Mouse (Mus musculus) midbrain, embryonic 11.5 days (tissue): ENCODE results near the gene Tmsb15l. TPM values are rescaled to one million over a fixed set of nuclear protein-coding genes. Genes with fewer than 3 reads are reported as not detected.
"Not testable (repeated sequence)": the region's sequence is repeated elsewhere in the genome, so short reads cannot be mapped to it uniquely, and the experiment has no call there.

Source experiments
- ATAC-seq: fragments of 200-750 bp; cut with Nextera tagmentation; 2 replicates; pipeline ENCODE4 v1.8.0; 2017; ENCODE audit warnings: moderate TSS enrichment, moderate library complexity; ENCODE audit not compliant: low FRiP score
- DNase-seq: peaks from one replicate; pipeline ENCODE4 v3.0.0; 2015; ENCODE audit warnings: low spot score; ENCODE audit errors: missing footprints
- H3K27ac ChIP-seq: fragments of 300-500 bp; sonication (generic); 2 replicates; pipeline ENCODE4 v1.5.1; 2014; ENCODE audit warnings: low read depth, low read length
- H3K27me3 ChIP-seq: fragments of 300-500 bp; sonication (generic); 2 replicates; pipeline ENCODE4 v1.6.1; 2014; ENCODE audit warnings: mild to moderate bottlenecking, low read length, moderate library complexity, mixed read lengths; ENCODE audit not compliant: control insufficient read depth, insufficient read depth
- H3K36me3 ChIP-seq: fragments of 300-500 bp; sonication (generic); 2 replicates; pipeline ENCODE4 v1.6.1; 2014; ENCODE audit warnings: mild to moderate bottlenecking, low read length, moderate library complexity, mixed read lengths; ENCODE audit not compliant: control insufficient read depth, insufficient read depth
- H3K4me1 ChIP-seq: fragments of 300-500 bp; sonication (generic); 2 replicates; pipeline ENCODE4 v1.6.1; 2014; ENCODE audit warnings: low read length; ENCODE audit not compliant: control insufficient read depth, insufficient read depth
- H3K4me2 ChIP-seq: fragments of 300-500 bp; sonication (generic); 2 replicates; pipeline ENCODE4 v1.6.1; 2014; ENCODE audit warnings: mild to moderate bottlenecking, moderate library complexity
- H3K4me3 ChIP-seq: fragments of 300-500 bp; sonication (generic); 2 replicates; pipeline ENCODE4 v1.5.1; 2014; ENCODE audit warnings: low read depth, low read length
- H3K9ac ChIP-seq: fragments of 300-500 bp; sonication (generic); 2 replicates; pipeline ENCODE4 v1.6.1; 2014; ENCODE audit warnings: low read length
- H3K9me3 ChIP-seq: fragments of 300-500 bp; sonication (generic); 2 replicates; pipeline ENCODE4 v1.6.1; 2016; ENCODE audit warnings: low read length; ENCODE audit not compliant: control insufficient read depth
- WGBS: fragments of 180-500 bp; shearing (Covaris S2); extraction: QIAGEN DNeasy Blood & Tissue Kit; methylation state at CpG from one replicate; pipeline ENCODE4 v1.1.7; 2014; 5-methylcytosine and 5-hydroxymethylcytosine counted together
- polyA plus RNA-seq: library from polyadenylated mRNA; unstranded; fragments of >200 nt; fragmentation: Nextera tagmentation; extraction: Ambion mirVana; gene quantifications from 2 replicates; pipeline ENCODE4 v1.2.1, GENCODE M21; 2014

The Tmsb15l gene
- polyA plus RNA-seq, 1 experiment from 2014 or later = 7.7 TPM

DNA sequence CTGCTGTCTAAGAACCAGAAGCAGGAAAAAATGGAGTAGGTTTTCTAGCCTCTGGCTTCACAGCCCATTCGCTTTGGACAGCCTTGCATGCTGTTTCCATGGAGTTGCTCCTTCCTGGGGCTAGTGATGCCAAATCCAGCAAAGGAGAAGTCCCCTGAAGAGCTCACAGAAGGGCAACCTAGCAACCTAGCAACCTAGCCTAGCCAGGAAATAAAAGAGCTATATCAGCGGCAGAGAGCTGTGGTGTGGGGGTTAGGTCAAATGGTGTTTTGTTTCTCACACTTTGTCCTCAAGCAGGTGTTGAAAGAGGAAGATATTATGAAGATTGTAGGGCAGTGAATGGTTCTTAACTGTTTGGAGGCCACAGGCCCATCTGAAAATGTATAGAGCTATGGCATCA is 14.6 kb upstream of the Tmsb15l start:
- H3K36me3 ChIP-seq = no peaks in the 10 kb centered on the region
- no peak overlapping the region for H3K4me3 ChIP-seq
- H3K9ac ChIP-seq = no peak overlapping the region
- H3K4me2 ChIP-seq = no peak overlapping the region
- H3K4me1 ChIP-seq = peaks cover 3% of the 10 kb centered on the region
- H3K27me3 ChIP-seq = no peaks in the 10 kb centered on the region
- no peak for ATAC-seq
- 44% methylated on average over 2 of the region's 2 CpGs for WGBS
- no peak overlapping the region for H3K27ac ChIP-seq
- no peaks in the 10 kb centered on the region for H3K9me3 ChIP-seq
- DNase-seq = no peak

DNA sequence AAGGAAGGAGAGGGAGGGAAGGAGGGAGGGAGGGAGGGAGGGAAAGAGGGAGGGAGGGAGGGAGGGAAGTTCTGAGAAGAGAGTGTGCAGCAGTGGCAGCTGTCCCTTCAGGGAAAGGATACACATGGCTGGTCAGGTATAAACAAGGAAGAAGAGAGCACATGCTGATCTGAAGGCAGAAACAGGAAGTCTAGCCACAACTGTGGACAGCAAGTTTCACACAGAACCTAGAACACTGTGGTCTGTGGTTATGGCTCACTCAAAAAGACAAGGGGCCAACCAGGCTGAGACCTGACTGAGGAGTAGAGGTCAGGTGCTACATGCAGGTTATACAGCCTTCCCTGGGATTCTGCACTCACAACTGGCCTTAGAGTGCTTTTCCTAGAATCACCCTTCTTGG is 9.4 kb upstream of the Tmsb15l start:
- DNase-seq = no peak
- Histone ChIP-seq H3K9ac (no peak overlapping the region), H3K4me1 (no peaks in the 10 kb centered on the region), H3K4me3 (no peak overlapping the region), H3K4me2 (no peak overlapping the region), H3K9me3 (no peaks in the 10 kb centered on the region), H3K27ac (no peak overlapping the region), H3K36me3 (no peaks in the 10 kb centered on the region), H3K27me3 (no peaks in the 10 kb centered on the region)
- ATAC-seq = no peak

DNA sequence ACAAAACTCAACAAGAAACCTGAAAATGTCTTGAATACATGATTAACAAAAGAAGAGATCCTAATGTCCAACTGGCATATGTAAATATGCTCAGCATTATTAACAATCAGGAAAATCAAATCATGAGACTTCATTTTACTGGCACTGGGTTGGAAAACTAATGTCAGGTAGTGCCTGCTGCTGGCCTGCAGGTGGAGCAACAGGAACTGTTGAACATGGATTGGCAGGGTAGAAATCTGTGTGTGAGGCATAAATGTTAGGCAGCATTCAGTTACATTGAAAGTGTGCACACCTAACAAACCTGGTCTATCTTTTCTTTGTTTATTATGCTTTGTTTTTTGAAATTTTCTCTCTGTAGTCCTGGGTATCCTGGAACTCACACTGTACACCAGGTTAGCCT is 1.9 kb upstream of the Tmsb15l start:
- Histone ChIP-seq H3K9ac (no peak overlapping the region), H3K4me2 (no peak overlapping the region), H3K27me3 (no peaks in the 10 kb centered on the region), H3K27ac (no peak overlapping the region), H3K36me3 (no peaks in the 10 kb centered on the region), H3K9me3 (no peaks in the 10 kb centered on the region), H3K4me1 (no peaks in the 10 kb centered on the region), H3K4me3 (no peak overlapping the region)
- no peak for DNase-seq
- no peak for ATAC-seq

DNA sequence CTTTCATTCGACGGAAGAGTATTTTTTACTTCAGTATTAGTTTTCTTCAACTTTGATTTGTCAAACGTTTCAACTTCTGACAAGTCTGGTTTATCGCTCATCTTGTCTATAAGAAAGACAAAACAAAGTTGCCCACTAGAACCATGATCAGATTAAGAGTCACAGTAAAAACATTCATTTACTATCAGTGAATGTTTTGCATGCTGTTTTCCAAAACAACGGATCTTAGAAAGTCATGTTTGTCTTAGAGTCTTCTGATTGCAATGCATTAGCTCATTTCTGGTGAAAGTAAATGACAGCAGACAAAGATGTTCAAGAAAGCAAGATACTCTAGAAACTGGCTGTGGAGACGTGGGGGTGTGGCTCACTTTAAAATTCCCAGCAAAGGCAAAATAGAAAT is 1.3 kb downstream of the Tmsb15l start, which contains the start of gene Tmsb15b2:
Gene Tmsb15b2 (minus strand): TSS at position 101 of the 400 bp plus-strand sequence.
- Histone ChIP-seq H3K4me3 (peak within 1 kb of the TSS; percentile 31), H3K9ac (peak within 1 kb of the TSS; percentile 48; the same call in 1 of the 2 replicates), H3K4me2 (peak within 1 kb of the TSS; percentile 48)
- not testable (repeated sequence) for H3K36me3 ChIP-seq, H3K9me3 ChIP-seq, ATAC-seq, H3K4me1 ChIP-seq, H3K27ac ChIP-seq, DNase-seq, H3K27me3 ChIP-seq
- 83% methylated on average over 6 of the region's 6 CpGs for WGBS

DNA sequence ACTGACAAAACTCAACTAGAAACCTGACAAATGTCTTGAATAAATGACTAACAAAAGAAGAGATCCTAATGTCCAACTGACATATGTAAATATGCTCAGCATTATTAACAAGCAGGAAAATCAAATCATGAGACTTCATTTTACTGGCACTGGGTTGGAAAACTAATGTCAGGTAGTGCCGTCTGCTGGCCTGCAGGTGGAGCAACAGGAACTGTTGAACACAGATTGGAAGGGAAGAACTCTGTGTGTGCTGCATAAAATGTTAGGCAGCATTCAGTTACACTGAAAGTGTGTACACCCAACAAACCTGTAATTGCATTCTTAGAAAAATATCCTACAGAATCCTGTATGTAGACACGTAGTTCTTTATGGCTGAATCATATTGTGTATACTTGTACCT is 17.0 kb downstream of the Tmsb15l start:
- Histone ChIP-seq H3K4me1 (no peaks in the 10 kb centered on the region), H3K9ac (no peak overlapping the region), H3K4me2 (no peak overlapping the region), H3K36me3 (no peaks in the 10 kb centered on the region), H3K27me3 (no peaks in the 10 kb centered on the region), H3K27ac (no peak overlapping the region), H3K4me3 (no peak overlapping the region), H3K9me3 (no peaks in the 10 kb centered on the region)
- DNase-seq (no peak), ATAC-seq (no peak)
- WGBS = 25% methylated on average over 2 of the region's 2 CpGs

DNA sequence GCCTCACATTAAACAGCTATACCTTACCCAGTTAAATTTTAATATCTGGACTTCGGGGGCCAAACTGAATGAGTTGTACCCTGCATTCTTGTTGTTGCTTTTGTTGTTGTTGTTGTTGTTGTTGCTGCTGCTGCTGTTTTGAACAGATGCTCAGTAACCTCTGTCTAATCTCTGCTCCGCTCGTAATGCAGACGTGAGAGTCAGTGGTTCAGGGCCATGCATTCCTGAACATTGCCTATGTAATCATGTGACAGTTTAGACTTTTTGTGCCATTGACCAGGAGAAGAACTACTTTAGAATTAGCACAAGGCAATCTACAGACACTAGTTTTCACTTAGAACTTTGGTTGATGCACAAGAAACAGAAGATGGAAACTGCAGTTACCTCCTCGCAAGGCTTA is 18.4 kb downstream of the Tmsb15l start:
- H3K9ac ChIP-seq, H3K36me3 ChIP-seq, H3K4me1 ChIP-seq, H3K9me3 ChIP-seq, H3K27ac ChIP-seq, H3K4me3 ChIP-seq, DNase-seq, H3K27me3 ChIP-seq: not testable (repeated sequence)
- peak overlapping the region; percentile 36 for H3K4me2 ChIP-seq
- WGBS = 56% methylated on average over 5 of the region's 5 CpGs
- ATAC-seq = peak; percentile 49

DNA sequence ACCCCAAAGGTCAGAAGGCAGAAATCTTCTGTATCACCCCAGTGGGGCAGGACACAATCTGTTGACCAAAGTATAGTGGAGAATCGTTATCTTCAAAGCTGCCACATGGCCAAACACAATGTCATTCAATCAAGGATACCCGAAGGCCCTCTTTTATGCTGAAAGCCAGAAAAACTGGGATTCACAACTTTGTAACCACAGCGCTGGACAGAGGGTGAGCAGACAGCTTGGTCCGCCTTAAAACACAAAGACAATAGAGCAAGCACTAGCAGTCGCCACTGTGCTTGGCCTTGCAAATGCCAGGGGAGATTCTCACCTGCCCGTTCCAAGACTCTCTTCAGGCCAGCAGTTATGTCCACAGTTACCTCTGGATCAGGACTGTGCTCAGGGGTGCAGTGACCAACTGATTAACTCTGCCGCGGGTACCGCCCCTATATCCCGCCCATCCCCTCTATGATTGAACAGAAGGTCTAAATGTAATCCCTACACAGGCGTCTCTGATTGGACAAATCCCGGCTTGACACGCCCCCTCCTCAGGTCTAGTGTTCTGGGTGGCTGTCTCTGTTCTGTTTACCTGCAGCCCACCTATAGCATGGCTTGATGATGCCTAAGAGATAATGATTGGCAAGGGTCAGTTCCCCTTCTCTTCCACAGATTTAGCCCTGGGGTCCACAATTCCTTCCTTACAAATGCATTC is 18.9 kb downstream of the Tmsb15l start:
- not testable (repeated sequence) for H3K27ac ChIP-seq
- peak; percentile 87 for DNase-seq
- H3K4me2 ChIP-seq = peak overlapping the region; percentile 36

DNA sequence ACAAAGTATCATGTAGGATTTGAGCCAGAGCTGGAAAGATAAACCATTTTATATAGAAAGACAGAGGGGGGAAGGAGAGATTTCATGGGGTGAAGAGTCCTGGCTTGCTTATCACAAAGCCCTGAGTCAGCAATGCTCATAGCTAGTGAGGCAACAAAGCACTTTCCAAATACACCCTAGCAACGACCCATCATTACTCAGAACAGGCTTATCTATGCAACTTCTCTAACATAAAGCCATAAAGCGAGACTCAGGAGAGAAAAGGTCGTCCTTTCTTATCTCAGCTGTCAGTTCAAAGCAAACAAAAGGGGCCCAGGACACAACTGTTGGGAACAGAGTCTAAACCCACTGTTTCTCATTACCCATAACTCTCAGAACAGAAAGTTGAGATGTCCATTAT is 38.7 kb downstream of the Tmsb15l start:
- Histone ChIP-seq H3K27me3 (no peaks in the 10 kb centered on the region), H3K4me3 (no peak overlapping the region), H3K36me3 (no peaks in the 10 kb centered on the region), H3K9me3 (no peaks in the 10 kb centered on the region), H3K9ac (no peak overlapping the region), H3K4me1 (no peaks in the 10 kb centered on the region), H3K27ac (no peak overlapping the region), H3K4me2 (no peak overlapping the region)
- no peak for ATAC-seq
- WGBS = 47% methylated on average over 3 of the region's 3 CpGs
- no peak for DNase-seq

More for the DNA sequence above, 18.9 kb downstream of the Tmsb15l start:
- H3K36me3 ChIP-seq, H3K27me3 ChIP-seq, H3K9ac ChIP-seq, H3K9me3 ChIP-seq, H3K4me1 ChIP-seq: not testable (repeated sequence)
- ATAC-seq = peak; percentile 100
- WGBS = 24% methylated on average over 13 of the region's 13 CpGs
- peak overlapping the region; percentile 23; the same call in 1 of the 2 replicates for H3K4me3 ChIP-seq

DNA sequence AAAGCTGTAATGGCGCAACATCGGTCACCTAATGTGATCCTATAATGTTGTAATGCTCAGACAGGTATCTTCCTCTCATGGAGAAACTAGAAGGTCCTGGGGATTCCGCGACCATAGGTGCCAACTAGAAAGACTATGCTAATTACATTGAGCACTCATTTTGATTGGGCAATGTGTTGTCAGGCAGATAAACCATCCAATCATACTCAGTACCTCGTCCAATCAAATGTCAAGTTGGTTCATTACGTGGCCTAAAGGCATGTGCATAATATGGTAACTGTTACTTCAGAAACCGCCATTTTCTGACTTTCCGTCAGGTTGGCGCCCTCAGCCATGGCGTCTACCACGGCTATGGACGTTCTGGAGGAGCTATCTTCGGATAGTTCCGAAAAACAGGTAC is 49.6 kb downstream of the Tmsb15l start, which contains the start of gene H2bfm:
Gene H2bfm (plus strand): TSS at position 295 of the 400 bp plus-strand sequence.
- Histone ChIP-seq H3K27me3 (no peaks in the 10 kb centered on the region), H3K4me2 (no peak within 1 kb of the TSS), H3K9ac (no peak within 1 kb of the TSS), H3K36me3 (no peaks in the 10 kb centered on the region), H3K4me3 (no peak within 1 kb of the TSS), H3K9me3 (no peaks in the 10 kb centered on the region), H3K4me1 (no peaks in the 10 kb centered on the region), H3K27ac (no peak within 1 kb of the TSS)
- no peak for ATAC-seq
- WGBS = 92% methylated on average over 14 of the region's 14 CpGs
- DNase-seq = no peak
